Mouse (Mus musculus) lung, adult 18-20 months (tissue): ENCODE results near the gene Cdc42ep2.

Experiments used
- DNase-seq, 2 experiments: peaks; one replicate each; pipeline ENCODE4 v3.0.0; 2022; ENCODE audit warnings: mixed read lengths in 2 of 2

Cdc42ep2 gene

DNA sequence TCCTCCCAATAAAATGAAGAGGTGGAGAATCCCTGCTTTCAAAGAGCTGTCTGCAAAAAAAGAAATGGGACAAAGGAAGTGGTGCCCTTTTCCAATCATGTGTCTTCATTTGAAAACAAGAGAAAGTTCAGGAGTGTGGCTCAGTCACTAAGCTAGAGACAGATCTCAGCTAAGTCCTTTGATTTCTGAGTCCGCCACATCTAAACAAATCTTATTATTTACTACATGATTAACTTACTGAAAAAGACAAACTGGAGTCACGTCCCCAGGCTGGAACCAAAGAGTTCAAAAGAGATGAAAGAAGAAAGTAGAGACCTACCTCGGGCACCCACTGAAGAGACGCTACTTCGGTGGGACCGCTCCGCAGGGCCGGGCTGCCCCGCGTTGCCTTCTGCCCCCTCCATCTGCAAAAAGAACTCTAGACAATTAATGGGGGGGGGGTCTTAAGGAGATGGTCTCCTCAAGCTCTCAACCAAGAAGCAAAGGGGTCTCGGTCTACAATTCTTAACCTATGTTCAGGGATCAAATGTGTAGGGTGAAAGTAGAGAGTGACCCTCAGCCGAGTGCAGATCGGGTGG lies 50.1 kb downstream of the Cdc42ep2 start:
- no peak for DNase-seq

DNA sequence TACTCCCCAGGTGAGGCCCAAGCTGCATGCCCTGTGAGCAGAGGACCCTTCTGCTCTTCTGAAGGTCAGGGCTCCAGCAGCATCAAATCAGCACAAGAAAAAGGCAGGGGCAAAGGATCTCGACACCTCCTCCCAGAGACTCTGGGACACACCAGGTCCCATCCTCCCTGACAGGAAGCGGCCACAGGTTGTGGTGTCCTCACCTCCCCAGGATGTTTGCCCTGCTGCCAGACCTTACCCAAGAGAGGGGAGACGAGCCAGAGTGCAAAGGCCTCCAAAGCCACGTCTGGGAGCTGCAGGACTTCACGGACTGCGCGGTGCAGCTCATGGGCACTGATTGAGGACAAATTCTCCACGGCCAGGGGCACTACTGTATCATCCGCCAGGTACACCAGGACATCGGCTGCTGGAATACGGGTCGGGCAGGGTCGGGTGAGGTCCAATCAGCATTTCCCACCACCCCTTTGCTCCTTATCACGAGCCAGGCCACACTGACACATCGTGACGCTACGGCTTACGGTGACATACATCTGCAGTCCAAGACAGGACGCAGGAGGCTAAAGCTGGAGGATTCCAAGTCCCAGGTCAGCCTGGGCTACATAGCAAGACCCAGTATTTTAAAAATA lies 51.6 kb downstream of the Cdc42ep2 start:
- no peak for DNase-seq

DNA sequence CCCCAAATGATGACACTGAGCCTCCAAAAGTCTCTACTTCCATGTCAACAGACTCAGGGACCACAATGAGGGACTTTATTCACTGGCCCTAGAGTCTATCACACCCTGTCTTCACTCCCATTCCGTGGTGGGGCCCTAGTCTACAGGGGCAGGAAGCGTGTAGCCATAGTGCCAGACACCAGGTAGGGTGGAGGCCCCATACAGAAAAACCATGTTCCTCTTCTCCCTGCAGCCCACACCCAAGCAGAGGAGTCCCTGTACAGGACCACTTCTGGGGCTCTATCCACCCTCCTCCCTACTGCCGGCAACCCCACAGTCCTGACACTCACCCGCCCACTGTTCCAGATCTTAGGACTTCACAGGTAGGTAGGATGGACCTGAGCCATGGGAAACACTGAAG lies 52.1 kb downstream of the Cdc42ep2 start:
- DNase-seq, result no peak

DNA sequence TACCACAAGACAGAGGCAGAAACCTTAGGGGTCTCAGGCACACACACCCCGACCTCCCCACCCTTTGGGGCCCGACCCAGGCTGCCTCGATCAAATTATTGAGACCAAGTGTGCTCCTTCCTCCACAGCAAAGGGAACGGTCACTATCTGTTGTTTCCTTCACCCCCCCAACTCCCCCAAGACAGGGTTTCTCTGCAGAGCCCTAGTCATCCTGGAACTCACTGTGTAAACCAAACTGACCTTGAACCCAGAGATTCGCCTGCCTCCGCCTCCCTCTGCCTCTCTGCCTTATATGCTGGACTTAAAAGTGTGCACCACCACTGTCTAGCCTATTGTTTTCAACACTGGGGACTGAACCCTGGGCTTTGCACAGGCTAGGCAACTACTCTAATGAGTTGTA lies 52.9 kb downstream of the Cdc42ep2 start:
- no peak for DNase-seq

DNA sequence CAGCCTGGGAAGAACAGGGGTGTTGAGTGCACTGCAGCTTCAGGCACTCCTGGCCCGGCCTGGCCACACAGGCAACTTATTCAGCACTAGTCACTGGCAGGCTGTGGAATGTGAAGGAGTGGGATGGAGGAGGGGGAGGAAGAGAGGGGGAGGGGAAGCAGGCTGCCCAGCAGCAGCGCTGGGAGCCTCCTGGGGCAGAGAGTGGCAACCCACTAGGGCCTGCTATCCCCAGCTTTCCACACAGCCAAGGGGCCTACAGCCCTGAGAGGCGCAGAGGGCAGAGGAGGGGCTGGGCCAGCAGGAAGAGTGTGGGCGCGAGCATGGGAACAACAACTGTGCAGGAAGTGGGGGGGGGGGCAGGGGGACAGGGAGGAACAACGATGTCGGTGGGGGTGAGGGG lies 53.3 kb downstream of the Cdc42ep2 start:
- DNase-seq, result peak; percentile 75 to 80

DNA sequence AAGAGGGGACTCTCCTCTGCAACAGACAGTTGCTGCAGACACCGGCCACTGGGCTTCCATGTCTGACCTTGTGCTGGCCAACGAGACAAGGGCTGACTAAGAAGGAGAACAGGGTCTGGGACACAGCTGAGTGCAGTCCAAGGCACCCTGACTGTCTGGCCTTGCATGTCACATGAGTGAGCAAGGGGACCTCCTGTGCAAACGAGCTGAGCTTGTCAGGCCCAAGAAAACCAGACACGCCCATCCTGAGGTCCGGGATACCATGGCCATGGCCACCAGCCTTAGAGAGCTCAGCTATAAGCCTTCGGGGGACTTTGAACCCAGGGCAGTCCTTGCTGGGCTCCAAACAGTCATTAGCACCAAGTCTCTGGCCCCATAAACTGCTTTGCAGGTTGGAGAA lies 56.5 kb downstream of the Cdc42ep2 start:
- no peak for DNase-seq
